Mouse (Mus musculus) midbrain, postnatal 0 days (tissue): ENCODE measurements around the gene Slc36a3. TPM values are rescaled to one million over a fixed set of nuclear protein-coding genes. Genes with fewer than 3 reads are reported as not detected.
"Not testable (repeated sequence)": the region's sequence is repeated elsewhere in the genome, so short reads cannot be mapped to it uniquely, and the experiment has no call there.

Experiments
- ATAC-seq: fragments of 200-750 bp; cut with Nextera tagmentation; 2 replicates; pipeline ENCODE4 v1.8.0; 2017; ENCODE audit warnings: moderate number of reproducible peaks, mild to moderate bottlenecking, moderate TSS enrichment, moderate library complexity; ENCODE audit not compliant: low FRiP score
- DNase-seq: peaks from one replicate; pipeline ENCODE4 v3.0.0-alpha.2; 2015; ENCODE audit warnings: low spot score
- H3K27ac ChIP-seq: fragments of 300-500 bp; sonication (generic); 2 replicates; pipeline ENCODE4 v1.5.1; 2014; ENCODE audit warnings: low read depth, mild to moderate bottlenecking, low read length, mixed read lengths
- H3K27me3 ChIP-seq: fragments of 300-500 bp; sonication (generic); 2 replicates; pipeline ENCODE4 v1.6.1; 2014; ENCODE audit warnings: low read length, control low read depth, mixed read lengths; ENCODE audit not compliant: insufficient read depth
- H3K36me3 ChIP-seq: fragments of 300-500 bp; sonication (generic); 2 replicates; pipeline ENCODE4 v1.6.1; 2014; ENCODE audit warnings: low read length, control low read depth, mixed read lengths; ENCODE audit not compliant: insufficient read depth
- H3K4me1 ChIP-seq: fragments of 300-500 bp; sonication (generic); 2 replicates; pipeline ENCODE4 v1.6.1; 2014; ENCODE audit warnings: mild to moderate bottlenecking, control low read depth, antibody characterized with exemption, low read length, mixed read lengths; ENCODE audit not compliant: insufficient read depth
- H3K4me2 ChIP-seq: fragments of 300-500 bp; sonication (generic); 2 replicates; pipeline ENCODE4 v1.6.1; 2014; ENCODE audit warnings: low read depth, mild to moderate bottlenecking, low read length, mixed read lengths; ENCODE audit not compliant: poor library complexity, severe bottlenecking
- H3K4me3 ChIP-seq: fragments of 300-500 bp; sonication (generic); 2 replicates; pipeline ENCODE4 v1.5.1; 2014; ENCODE audit warnings: low read depth, mild to moderate bottlenecking, low read length, moderate library complexity
- H3K9ac ChIP-seq: fragments of 300-500 bp; sonication (generic); replicated peaks from 2 replicates; pipeline ENCODE4 v1.6.1; 2014; ENCODE audit warnings: mild to moderate bottlenecking, low read length, moderate library complexity, mixed read lengths; ENCODE audit not compliant: poor library complexity, severe bottlenecking
- H3K9me3 ChIP-seq: fragments of 300-500 bp; sonication (generic); 2 replicates; pipeline ENCODE4 v1.6.1; 2016; ENCODE audit warnings: low read length, control low read depth
- CTCF ChIP-seq: IDR thresholded peaks from 2 replicates; pipeline ENCODE4 v1.5.1; 2016; ENCODE audit warnings: antibody characterized with exemption, mild to moderate bottlenecking
- WGBS: fragments of 180-500 bp; shearing (Covaris S2); extraction: QIAGEN DNeasy Blood & Tissue Kit; methylation state at CpG from one replicate; pipeline ENCODE4 v1.1.7; 2014; 5-methylcytosine and 5-hydroxymethylcytosine counted together
- polyA plus RNA-seq: library from polyadenylated mRNA; unstranded; fragments of >200 nt; fragmentation: Nextera tagmentation; extraction: Ambion mirVana; gene quantifications from 2 replicates; pipeline ENCODE4 v1.2.1, GENCODE M21; 2015
- total RNA-seq: library from RNA; depleted of rRNA; stranded (reverse); fragments of >200 nt; gene quantifications from 2 replicates; pipeline ENCODE4 v1.2.3, GENCODE M21; 2014

The Slc36a3 gene
- total and polyA plus RNA-seq, 2 experiments from 2014 or later: not detected

DNA sequence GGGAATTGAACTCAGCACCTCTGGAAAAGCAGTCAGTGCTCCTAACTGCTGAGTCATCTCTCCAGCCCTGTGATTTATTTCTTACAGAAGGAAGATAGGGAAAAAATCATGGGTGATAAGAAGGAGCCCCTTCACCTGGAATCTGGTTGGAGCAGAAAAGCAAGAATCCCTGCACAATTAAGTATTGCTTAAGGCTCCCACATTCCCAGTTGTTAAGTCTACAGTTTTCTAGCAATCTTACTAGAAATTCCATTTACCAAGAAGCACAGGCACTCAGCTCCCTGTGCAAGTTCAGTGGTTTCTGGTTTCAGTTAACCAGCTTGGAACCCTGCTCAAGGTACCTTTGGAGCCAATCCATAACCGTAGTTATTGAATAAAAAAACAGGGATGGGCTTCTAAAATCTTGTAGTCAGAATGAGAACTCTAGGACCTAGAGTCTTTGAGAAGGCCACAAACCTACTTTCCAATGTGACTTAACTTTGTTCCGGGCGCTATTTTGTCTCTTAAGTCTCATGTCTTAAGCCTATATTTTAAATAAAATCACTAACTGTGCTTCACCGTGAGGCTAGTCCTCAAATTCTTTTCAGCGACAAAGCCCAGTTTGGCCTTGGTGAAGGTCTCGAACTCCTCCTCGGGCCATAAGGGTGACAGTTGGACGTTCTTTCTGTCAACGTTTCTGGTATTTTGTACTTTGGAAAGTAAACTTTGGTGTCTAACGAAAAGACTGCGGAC, 54.6 kb downstream of the Slc36a3 start:
- no peak overlapping the region for H3K9ac ChIP-seq
- peak overlapping the region; percentile 51; the same call in 1 of the 2 replicates for H3K27ac ChIP-seq
- peak overlapping the region; percentile 61 for H3K4me3 ChIP-seq
- TF ChIP-seq CTCF: no peak
- no peaks in the 10 kb centered on the region for H3K9me3 ChIP-seq
- no peak for DNase-seq
- WGBS: 40% methylated on average over 11 of the region's 11 CpGs
- H3K27me3 ChIP-seq: no peaks in the 10 kb centered on the region
- H3K4me1 ChIP-seq: peaks cover 4% of the 10 kb centered on the region; the same call in 1 of the 2 replicates
- no peaks in the 10 kb centered on the region for H3K36me3 ChIP-seq
- peak overlapping the region; percentile 67 for H3K4me2 ChIP-seq
- no peak for ATAC-seq

DNA sequence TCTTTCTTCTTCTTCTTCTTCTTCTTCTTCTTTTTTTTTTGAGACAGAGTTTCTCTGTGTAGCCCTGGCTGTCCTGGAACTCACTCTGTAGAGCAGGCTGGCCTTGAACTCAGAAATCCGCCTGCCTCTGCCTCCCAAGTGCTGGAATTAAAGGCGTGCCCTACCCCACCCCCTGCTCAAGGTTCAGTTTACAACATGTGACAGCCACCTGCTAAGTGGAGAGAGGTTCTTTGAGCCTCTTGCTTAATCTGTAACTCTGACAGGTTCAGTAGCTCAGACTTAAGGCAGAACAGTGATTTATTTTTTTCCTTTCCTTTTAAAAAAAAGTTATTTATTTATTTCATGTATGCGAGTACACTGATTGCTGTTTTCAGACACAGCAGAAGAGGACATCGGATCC, 55.2 kb downstream of the Slc36a3 start:
- H3K9me3 ChIP-seq, H3K4me3 ChIP-seq, ATAC-seq, H3K36me3 ChIP-seq, DNase-seq, H3K27me3 ChIP-seq, H3K27ac ChIP-seq, H3K4me2 ChIP-seq, H3K4me1 ChIP-seq, H3K9ac ChIP-seq: not testable (repeated sequence)
- WGBS: 83% methylated on average over 4 of the region's 4 CpGs

DNA sequence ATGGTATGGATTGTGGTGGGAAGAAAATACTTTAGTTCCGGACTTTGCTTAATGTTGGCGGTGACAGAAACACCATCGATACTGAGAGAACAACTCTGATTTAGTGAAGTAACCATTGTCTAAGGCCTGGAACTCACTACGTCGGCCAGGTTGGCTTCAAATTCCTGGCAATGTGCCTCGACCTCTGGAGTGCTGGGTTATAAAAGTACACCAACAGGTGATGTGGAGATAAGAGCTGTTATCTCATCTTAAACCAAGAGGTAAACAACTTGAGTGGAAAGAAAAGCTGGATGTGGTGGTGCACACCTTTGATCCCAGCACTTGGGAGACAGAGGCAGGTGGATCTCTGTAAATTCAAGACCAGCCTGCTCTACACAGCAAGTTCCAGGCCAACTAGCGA, 58.4 kb downstream of the Slc36a3 start:
- Histone ChIP-seq H3K27me3 (no peaks in the 10 kb centered on the region), H3K4me1 (no peaks in the 10 kb centered on the region), H3K4me3 (no peak overlapping the region), H3K36me3 (no peaks in the 10 kb centered on the region), H3K9ac (no peak overlapping the region), H3K9me3 (no peaks in the 10 kb centered on the region), H3K27ac (no peak overlapping the region), H3K4me2 (no peak overlapping the region)
- ATAC-seq (no peak), DNase-seq (no peak)
- TF ChIP-seq CTCF: no peak
- 88% methylated on average over 7 of the region's 7 CpGs for WGBS

DNA sequence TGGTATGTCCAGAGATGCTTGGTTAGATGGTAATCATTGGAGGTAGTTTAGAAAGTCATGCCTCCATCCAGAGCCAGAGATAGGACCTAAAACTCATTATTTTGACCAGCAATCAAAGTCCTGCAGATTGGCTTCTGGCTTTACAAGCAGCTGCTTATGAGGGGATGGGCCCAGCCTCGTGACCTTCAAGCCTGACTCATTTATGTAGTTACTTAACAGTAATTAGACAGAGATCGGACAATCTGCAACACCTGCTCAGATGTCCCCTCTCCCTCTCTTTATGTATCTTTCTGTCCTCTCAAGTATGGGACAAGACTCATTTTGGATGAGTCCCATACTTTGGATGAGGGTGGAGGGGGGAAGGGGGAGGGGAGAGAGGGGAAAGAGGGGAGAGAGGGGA, 61.6 kb downstream of the Slc36a3 start:
- no peak overlapping the region for H3K4me3 ChIP-seq
- 84% methylated on average over 2 of the region's 2 CpGs for WGBS
- no peak overlapping the region for H3K4me2 ChIP-seq
- H3K9ac ChIP-seq: no peak overlapping the region
- H3K36me3 ChIP-seq: no peaks in the 10 kb centered on the region
- TF ChIP-seq CTCF: no peak
- H3K9me3 ChIP-seq: no peaks in the 10 kb centered on the region
- H3K4me1 ChIP-seq: no peaks in the 10 kb centered on the region
- H3K27me3 ChIP-seq: no peaks in the 10 kb centered on the region
- no peak overlapping the region for H3K27ac ChIP-seq
- ATAC-seq (no peak), DNase-seq (no peak)

DNA sequence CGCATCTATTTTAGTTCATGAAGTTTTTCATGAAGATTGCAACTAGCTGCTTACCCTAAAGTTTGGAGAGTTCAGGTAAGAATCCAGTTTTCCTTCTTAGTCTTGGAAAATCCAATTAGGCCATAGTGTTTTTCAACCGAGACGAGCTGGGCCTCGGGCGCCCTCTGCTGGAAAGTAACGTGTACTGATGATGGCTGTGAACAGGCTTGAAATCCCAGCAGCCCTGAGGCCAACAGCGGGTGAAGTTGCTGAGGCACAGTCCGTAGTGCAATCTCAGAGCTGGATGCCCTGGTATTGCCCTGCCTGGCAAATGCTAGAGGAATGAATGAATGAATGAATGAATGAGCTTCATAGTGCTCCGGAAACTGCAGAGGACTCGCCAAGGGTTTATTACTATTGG, 64.5 kb downstream of the Slc36a3 start:
- peak; percentile 81 for DNase-seq
- WGBS: 3% methylated on average over 10 of the region's 10 CpGs
- ATAC-seq: no peak

DNA sequence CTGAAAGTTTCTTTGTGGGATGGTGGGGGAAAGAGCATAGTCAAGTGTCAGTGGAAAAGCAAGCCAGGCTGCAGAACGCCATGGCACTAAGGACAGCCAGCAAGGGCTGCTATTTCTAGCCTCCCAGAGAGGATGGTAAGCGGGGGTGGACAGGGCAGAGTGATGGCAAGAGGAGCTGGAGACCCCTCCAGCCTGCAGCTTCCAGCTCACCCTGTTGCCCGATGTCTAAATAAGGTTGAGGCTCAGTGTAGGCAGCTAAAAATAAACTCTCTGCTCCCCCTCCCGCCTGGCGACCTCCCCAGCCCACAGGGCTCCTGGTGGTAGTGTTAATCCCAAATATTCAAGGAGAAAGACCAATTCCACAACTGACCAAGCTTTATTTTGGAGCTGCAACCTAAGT, 66.1 kb downstream of the Slc36a3 start:
- no peaks in the 10 kb centered on the region for H3K36me3 ChIP-seq
- H3K27ac ChIP-seq: no peak overlapping the region
- no peak for ATAC-seq
- TF ChIP-seq CTCF: no peak
- no peak overlapping the region for H3K9ac ChIP-seq
- H3K4me2 ChIP-seq: no peak overlapping the region
- DNase-seq: no peak
- H3K27me3 ChIP-seq: no peaks in the 10 kb centered on the region
- no peaks in the 10 kb centered on the region for H3K9me3 ChIP-seq
- WGBS: 61% methylated on average over 5 of the region's 5 CpGs
- no peak overlapping the region for H3K4me3 ChIP-seq
- H3K4me1 ChIP-seq: no peaks in the 10 kb centered on the region

More for the DNA sequence above, 64.5 kb downstream of the Slc36a3 start:
- H3K4me3 ChIP-seq: no peak overlapping the region
- no peaks in the 10 kb centered on the region for H3K36me3 ChIP-seq
- H3K27ac ChIP-seq: no peak overlapping the region
- no peaks in the 10 kb centered on the region for H3K9me3 ChIP-seq
- no peaks in the 10 kb centered on the region for H3K27me3 ChIP-seq
- TF ChIP-seq CTCF: peak; percentile 97
- H3K4me2 ChIP-seq: no peak overlapping the region
- H3K4me1 ChIP-seq: no peaks in the 10 kb centered on the region
- no peak overlapping the region for H3K9ac ChIP-seq
